Mouse (Mus musculus): Measurements from ENCODE around the gene Nog.

Nog gene

GRCm38 (mm10) chr11:89267520-89267919, 34.6 kb downstream of the Nog start:
- no peak for DNase-seq (ENCODE audit: low spot score in 2 of 2)

GRCm38 (mm10) chr11:89265080-89265479, 37.1 kb downstream of the Nog start:
- DNase-seq (ENCODE audit: low spot score in 2 of 2): no peak

DNA sequence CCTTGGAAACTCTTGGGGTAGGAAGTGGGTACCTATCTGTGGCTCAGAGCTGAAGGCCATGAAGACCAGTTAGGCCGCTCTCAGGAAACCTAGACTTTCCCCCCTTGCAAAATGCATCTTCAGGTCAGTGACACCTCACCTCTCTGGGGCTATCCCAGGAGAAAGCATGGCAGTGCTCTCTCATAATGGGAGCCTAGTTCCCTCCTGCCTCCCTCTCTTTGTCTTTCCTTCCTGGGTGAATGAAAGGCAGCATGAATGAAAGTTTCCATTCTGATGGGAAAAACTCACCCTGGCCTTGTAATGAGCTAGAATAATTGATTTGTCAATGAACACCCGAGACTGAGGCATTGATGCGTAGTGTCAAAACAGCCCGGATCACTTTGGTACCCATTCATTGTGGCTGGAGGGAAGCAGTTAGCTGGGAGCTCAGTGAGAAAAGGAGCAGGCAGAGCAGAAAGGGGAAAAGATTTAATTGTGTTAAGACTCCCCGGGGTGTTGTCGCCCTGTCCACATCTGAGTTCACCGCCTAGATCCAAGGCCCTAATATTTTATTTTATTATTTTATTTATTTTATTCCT, 42.7 kb downstream of the Nog start:
- no peak for DNase-seq (ENCODE audit: low spot score in 2 of 2)

- no peak for DNase-seq (ENCODE audit: low spot score in 2 of 2)
Measured at GRCm38 (mm10) chr11:89257893-89258292, 44.2 kb downstream of the Nog start.

DNA sequence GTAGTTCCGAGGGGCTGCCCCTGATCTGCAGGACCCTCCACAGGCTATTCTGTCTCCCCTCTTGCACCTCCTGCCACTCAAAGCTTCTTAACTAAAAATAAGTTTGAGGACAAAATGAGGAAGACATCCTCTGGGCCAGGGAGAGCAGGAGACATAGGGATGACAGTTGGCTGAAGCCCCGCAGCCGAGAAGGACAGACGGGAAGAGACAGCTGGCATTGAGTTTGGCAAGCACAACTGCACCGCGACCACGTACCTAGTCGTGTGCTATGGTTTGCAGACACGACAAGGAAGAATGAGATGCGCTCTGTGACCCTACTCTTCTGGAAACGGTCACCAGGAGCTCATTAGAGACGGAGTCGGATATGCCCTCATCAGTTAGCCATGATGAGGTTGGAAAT, 48.2 kb downstream of the Nog start:
- DNase-seq (ENCODE audit: low spot score in 2 of 2): no peak
